Mouse (Mus musculus): ENCODE results near the gene Sgms1. TPM values are rescaled to one million over a fixed set of nuclear protein-coding genes. Genes with fewer than 3 reads are reported as not detected.

Sgms1 gene
- polyA plus RNA-seq, 1 experiment from 2014 or later, result 9.9 TPM

- Histone ChIP-seq H3K27me3 (no peaks in the 10 kb centered on the region), H3K27ac (no peak overlapping the region), H3K4me3 (no peak overlapping the region), H3K36me3 (ENCODE audit: poor library complexity, severe bottlenecking) (no peaks in the 10 kb centered on the region), H3K9me3 (replicated peaks) (no peaks in the 10 kb centered on the region), H3K4me1 (peaks cover 8% of the 10 kb centered on the region), H3K9ac (no peak overlapping the region), H3K4me2 (no peak overlapping the region)
- WGBS, result 85% methylated on average over 6 of the region's 6 CpGs
- no peak for ATAC-seq
These were observed 10.1 kb downstream of the Sgms1 start for GRCm38 (mm10) chr19:32379239-32379920.

- H3K36me3 ChIP-seq (ENCODE audit: poor library complexity, severe bottlenecking), result no peaks in the 10 kb centered on the region
- no peak overlapping the region for H3K27ac ChIP-seq
- 71% methylated on average over 3 of the region's 3 CpGs for whole genome bisulfite sequencing
- H3K27me3 ChIP-seq, result no peaks in the 10 kb centered on the region
- H3K4me2 ChIP-seq, result no peak overlapping the region
- H3K9ac ChIP-seq, result no peak overlapping the region
- no peak for ATAC-seq
- H3K4me1 ChIP-seq, result peaks cover 8% of the 10 kb centered on the region
- no peaks in the 10 kb centered on the region for H3K9me3 ChIP-seq (replicated peaks)
- no peak overlapping the region for H3K4me3 ChIP-seq
These were observed 10.9 kb downstream of the Sgms1 start for GRCm38 (mm10) chr19:32378581-32378980.

DNA sequence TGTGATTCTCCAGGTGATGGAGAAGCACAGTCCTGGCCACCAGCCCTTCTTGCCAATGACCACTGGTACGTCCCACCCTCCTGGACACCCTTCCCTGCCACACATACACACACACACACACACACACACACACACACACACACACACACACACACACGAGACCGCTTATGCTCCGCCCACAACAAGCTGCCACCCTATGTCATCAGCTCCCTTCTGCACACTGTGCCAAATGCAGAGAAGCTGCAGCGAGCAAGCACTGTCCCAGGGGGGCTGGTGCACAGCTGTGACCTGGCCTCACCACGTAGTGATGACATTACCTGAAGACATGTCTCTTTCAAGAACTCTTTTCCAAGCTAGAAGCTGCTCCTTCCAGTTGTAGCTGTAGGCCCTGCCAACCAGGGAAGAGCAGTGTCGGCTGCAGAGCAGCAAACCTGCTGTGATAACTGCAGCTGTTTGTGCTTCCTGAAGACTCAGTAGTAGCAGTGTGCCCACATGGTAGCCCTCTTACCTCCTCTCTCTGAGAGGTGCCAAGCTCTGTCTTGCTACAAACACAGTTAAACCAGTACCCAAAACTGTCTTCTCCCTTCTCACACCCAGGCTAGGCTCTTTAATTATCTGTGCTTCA lies 11.7 kb downstream of the Sgms1 start:
- H3K4me1 ChIP-seq, result peaks cover 8% of the 10 kb centered on the region
- no peaks in the 10 kb centered on the region for H3K27me3 ChIP-seq
- 66% methylated on average over 7 of the region's 7 CpGs for WGBS
- peak; percentile 41; the same call in 1 of the 2 replicates for ATAC-seq
- H3K9me3 ChIP-seq (replicated peaks), result no peaks in the 10 kb centered on the region
- no peaks in the 10 kb centered on the region for H3K36me3 ChIP-seq (ENCODE audit: poor library complexity, severe bottlenecking)
- H3K9ac ChIP-seq, result no peak overlapping the region
- H3K4me3 ChIP-seq, result no peak overlapping the region
- H3K4me2 ChIP-seq, result no peak overlapping the region
- H3K27ac ChIP-seq, result no peak overlapping the region

GRCm38 (mm10) chr19:32376886-32377535 lies 12.5 kb downstream of the Sgms1 start:
- Histone ChIP-seq H3K9ac (no peak overlapping the region), H3K4me2 (no peak overlapping the region), H3K27ac (no peak overlapping the region), H3K36me3 (ENCODE audit: poor library complexity, severe bottlenecking) (no peaks in the 10 kb centered on the region), H3K27me3 (no peaks in the 10 kb centered on the region), H3K4me1 (peaks cover 8% of the 10 kb centered on the region), H3K4me3 (no peak overlapping the region), H3K9me3 (replicated peaks) (no peaks in the 10 kb centered on the region)
- WGBS, result 68% methylated on average over 7 of the region's 7 CpGs
- ATAC-seq, result no peak

GRCm38 (mm10) chr19:32376054-32376453 lies 13.5 kb downstream of the Sgms1 start:
- Histone ChIP-seq H3K4me2 (no peak overlapping the region), H3K27me3 (no peaks in the 10 kb centered on the region), H3K4me1 (peaks cover 4% of the 10 kb centered on the region), H3K9ac (no peak overlapping the region), H3K27ac (no peak overlapping the region), H3K9me3 (replicated peaks) (no peaks in the 10 kb centered on the region), H3K4me3 (no peak overlapping the region), H3K36me3 (ENCODE audit: poor library complexity, severe bottlenecking) (no peaks in the 10 kb centered on the region)
- 84% methylated on average over 4 of the region's 4 CpGs for WGBS
- ATAC-seq, result no peak

GRCm38 (mm10) chr19:32375473-32375985 lies 14.0 kb downstream of the Sgms1 start:
- 90% methylated on average over 4 of the region's 4 CpGs for WGBS

DNA sequence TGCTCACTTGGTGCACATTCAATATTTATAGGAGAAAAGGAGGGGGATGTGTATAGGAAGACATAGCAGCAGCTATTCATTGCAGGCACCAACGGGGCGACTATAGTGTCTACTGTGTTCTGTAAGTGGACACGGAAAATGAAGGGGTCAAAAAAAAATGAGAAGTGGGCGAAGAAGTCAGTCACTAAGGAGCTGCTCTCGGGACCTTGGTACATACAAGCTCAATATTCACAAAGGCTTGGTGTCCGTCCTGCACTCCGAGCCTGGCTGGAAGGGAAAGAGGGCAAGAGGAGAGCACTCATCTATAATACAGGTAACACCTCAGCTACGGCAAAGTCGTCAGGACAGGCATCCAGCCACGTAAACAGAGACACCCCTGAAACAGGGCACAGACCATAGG lies 14.8 kb downstream of the Sgms1 start:
- no peaks in the 10 kb centered on the region for H3K27me3 ChIP-seq
- no peaks in the 10 kb centered on the region for H3K9me3 ChIP-seq (replicated peaks)
- WGBS, result 93% methylated on average over 10 of the region's 10 CpGs
- H3K4me3 ChIP-seq, result no peak overlapping the region
- no peaks in the 10 kb centered on the region for H3K36me3 ChIP-seq (ENCODE audit: poor library complexity, severe bottlenecking)
- no peak for ATAC-seq
- H3K4me1 ChIP-seq, result peaks cover 4% of the 10 kb centered on the region
- H3K27ac ChIP-seq, result no peak overlapping the region
- no peak overlapping the region for H3K4me2 ChIP-seq
- H3K9ac ChIP-seq, result no peak overlapping the region

More at GRCm38 (mm10) chr19:32375473-32375985, 14.0 kb downstream of the Sgms1 start:
- H3K4me1 ChIP-seq, result peaks cover 4% of the 10 kb centered on the region
- no peaks in the 10 kb centered on the region for H3K27me3 ChIP-seq
- no peak overlapping the region for H3K4me3 ChIP-seq
- ATAC-seq, result no peak
- H3K27ac ChIP-seq, result no peak overlapping the region
- H3K4me2 ChIP-seq, result no peak overlapping the region
- H3K9ac ChIP-seq, result no peak overlapping the region
- H3K36me3 ChIP-seq (ENCODE audit: poor library complexity, severe bottlenecking), result no peaks in the 10 kb centered on the region
- H3K9me3 ChIP-seq (replicated peaks), result no peaks in the 10 kb centered on the region

DNA sequence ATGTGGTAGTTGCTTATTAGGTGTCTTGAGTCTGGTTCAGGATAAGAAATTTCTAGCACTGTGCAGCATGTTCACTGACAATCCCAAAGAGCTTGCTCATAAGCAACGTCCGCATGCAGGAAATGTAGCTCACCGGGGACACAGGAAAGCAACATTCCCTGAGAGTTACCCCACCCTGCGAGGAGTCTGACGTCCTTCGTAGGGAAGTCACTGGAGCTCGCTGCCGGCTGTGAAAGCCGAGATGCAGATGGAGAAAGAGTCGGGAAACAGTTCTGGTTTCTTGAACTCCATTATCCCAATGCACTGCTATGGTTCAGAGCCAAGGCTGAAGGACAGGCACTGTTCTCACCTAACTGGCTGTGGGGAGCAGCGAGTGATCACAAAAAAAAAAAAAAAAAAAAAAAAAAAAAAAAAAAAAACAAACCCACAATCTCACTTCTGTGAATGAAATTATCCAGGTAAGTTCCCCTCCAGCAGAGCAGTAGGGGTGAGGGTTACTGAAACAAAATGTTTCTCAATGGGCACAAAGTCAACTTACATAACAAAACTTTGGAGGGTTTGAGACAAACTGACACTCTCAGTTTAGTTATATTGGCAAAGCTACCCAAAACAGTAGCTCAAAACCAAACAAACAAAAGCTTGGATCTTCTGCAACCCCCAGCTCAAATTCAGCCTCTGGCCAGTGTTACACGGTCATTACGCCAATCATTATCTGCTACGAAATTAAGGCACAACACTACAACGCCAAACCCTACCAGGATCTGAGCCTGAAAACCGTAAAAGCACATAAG lies 15.5 kb downstream of the Sgms1 start:
- 90% methylated on average over 16 of the region's 16 CpGs for WGBS
- no peak for ATAC-seq

GRCm38 (mm10) chr19:32372373-32372772 lies 17.1 kb downstream of the Sgms1 start:
- no peak overlapping the region for H3K9ac ChIP-seq
- 87% methylated on average over 4 of the region's 4 CpGs for WGBS
- ATAC-seq, result no peak

More for the DNA sequence above, 15.5 kb downstream of the Sgms1 start:
- H3K9ac ChIP-seq, result no peak overlapping the region
- H3K36me3 ChIP-seq (ENCODE audit: poor library complexity, severe bottlenecking), result no peaks in the 10 kb centered on the region
- H3K4me3 ChIP-seq, result no peak overlapping the region
- no peak overlapping the region for H3K27ac ChIP-seq
- H3K27me3 ChIP-seq, result no peaks in the 10 kb centered on the region
- peaks cover 4% of the 10 kb centered on the region for H3K4me1 ChIP-seq
- H3K9me3 ChIP-seq (replicated peaks), result no peaks in the 10 kb centered on the region
- H3K4me2 ChIP-seq, result no peak overlapping the region

DNA sequence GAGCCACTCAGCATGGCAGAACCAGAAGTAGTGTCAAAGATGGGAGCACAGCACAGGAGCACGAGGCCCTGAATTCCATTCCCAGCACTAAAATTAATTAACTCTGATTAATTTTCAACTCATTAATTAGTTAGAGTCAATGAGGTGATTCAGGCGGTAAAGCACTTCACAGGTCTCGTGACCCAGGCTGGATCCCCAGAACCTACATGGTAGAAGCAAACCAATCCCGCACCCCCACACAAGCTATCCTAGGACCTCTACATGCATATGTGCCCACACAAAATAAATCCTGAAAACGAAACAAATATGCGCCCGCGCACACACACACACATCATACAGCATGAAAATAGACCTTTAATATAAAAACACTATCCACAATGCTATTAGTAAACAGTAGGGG lies 22.2 kb downstream of the Sgms1 start:
- H3K9ac ChIP-seq, result no peak overlapping the region
- H3K4me2 ChIP-seq, result no peak overlapping the region
- no peaks in the 10 kb centered on the region for H3K27me3 ChIP-seq
- no peak for ATAC-seq
- H3K27ac ChIP-seq, result no peak overlapping the region
- no peaks in the 10 kb centered on the region for H3K9me3 ChIP-seq (replicated peaks)
- no peaks in the 10 kb centered on the region for H3K36me3 ChIP-seq (ENCODE audit: poor library complexity, severe bottlenecking)
- 85% methylated on average over 8 of the region's 8 CpGs for WGBS
- no peaks in the 10 kb centered on the region for H3K4me1 ChIP-seq
- H3K4me3 ChIP-seq, result no peak overlapping the region

More at GRCm38 (mm10) chr19:32372373-32372772, 17.1 kb downstream of the Sgms1 start:
- Histone ChIP-seq H3K36me3 (ENCODE audit: poor library complexity, severe bottlenecking) (no peaks in the 10 kb centered on the region), H3K9me3 (replicated peaks) (no peaks in the 10 kb centered on the region), H3K27me3 (no peaks in the 10 kb centered on the region), H3K4me1 (no peaks in the 10 kb centered on the region), H3K4me2 (no peak overlapping the region), H3K27ac (no peak overlapping the region), H3K4me3 (no peak overlapping the region)

DNA sequence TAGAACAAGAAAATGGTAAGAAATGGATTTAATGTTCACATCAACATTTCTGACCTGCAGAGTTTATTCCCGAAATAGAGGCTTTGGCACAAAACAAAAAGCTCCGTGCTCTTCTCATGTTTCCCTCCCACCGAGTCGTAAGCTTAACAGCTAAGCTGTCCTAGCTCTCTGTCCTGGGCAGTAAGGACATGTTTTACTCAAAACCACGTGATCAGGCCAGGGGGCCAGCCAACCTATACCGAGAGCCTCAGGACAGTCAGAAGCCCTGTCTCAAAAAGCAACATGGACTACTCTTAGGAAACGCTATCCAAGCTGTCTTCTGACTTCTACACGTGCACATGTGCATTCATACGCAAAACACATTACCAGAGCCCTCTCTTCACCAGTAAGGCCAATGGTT lies 23.1 kb downstream of the Sgms1 start:
- Histone ChIP-seq H3K27ac (no peak overlapping the region), H3K9me3 (replicated peaks) (no peaks in the 10 kb centered on the region), H3K4me2 (no peak overlapping the region), H3K9ac (no peak overlapping the region), H3K36me3 (ENCODE audit: poor library complexity, severe bottlenecking) (no peaks in the 10 kb centered on the region), H3K4me3 (no peak overlapping the region), H3K4me1 (no peaks in the 10 kb centered on the region), H3K27me3 (no peaks in the 10 kb centered on the region)
- 82% methylated on average over 9 of the region's 9 CpGs for WGBS
- ATAC-seq, result no peak

- ATAC-seq, result peak; percentile 63; the same call in 1 of the 2 replicates
- H3K27ac ChIP-seq, result no peak overlapping the region
- no peak overlapping the region for H3K4me3 ChIP-seq
- H3K4me2 ChIP-seq, result no peak overlapping the region
- 88% methylated on average over 6 of the region's 6 CpGs for WGBS
- H3K9ac ChIP-seq, result no peak overlapping the region
- no peaks in the 10 kb centered on the region for H3K36me3 ChIP-seq (ENCODE audit: poor library complexity, severe bottlenecking)
- H3K9me3 ChIP-seq (replicated peaks), result no peaks in the 10 kb centered on the region
- no peaks in the 10 kb centered on the region for H3K27me3 ChIP-seq
- H3K4me1 ChIP-seq, result no peaks in the 10 kb centered on the region
These were observed 24.4 kb downstream of the Sgms1 start for GRCm38 (mm10) chr19:32365111-32365510.
